Mouse (Mus musculus) liver, adult 2 months (tissue): ENCODE measurements around the gene Pip4k2b.

ENCODE experiments used
- CTCF ChIP-seq: fragments of 200-500 bp; IDR thresholded peaks from 2 replicates; pipeline ENCODE4 v1.5.1; 2011; ENCODE audit warnings: low read depth, low read length, control low read depth
- POLR2A ChIP-seq: fragments of 200-500 bp; IDR thresholded peaks from 2 replicates; pipeline ENCODE4 v1.6.1; 2011; ENCODE audit warnings: low read length, control low read depth; ENCODE audit not compliant: insufficient read depth; ENCODE audit errors: extremely low read depth

DNA sequence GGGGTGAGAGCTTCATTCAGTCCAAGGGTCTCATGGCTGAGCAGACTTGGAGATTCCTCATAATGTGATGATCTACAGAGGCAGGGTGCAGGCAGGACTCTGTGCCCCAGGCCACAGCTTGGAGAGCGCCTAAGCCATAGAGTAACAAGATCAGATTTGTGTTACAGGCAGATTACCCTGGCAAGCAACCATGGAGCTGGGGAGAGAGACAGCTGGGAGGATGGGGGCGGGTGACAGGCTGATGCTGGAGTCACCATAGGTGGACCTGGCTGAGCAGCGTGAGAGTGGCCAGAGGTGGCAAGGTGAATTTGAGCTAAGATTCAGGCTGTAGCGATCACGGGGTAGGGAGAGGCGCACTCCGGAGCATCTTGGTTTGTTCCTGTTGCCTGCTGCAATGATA is 76.3 kb downstream of the Pip4k2b start:
- no peak for TF ChIP-seq CTCF
- no peak for TF ChIP-seq POLR2A
